In genomic region chr11:101674106-101674505, GRCm38 (mm10) we compare ENCODE assay signal across 24 mouse cellular contexts. TPM values are rescaled to one million over a fixed set of nuclear protein-coding genes. Genes with fewer than 3 reads are reported as not detected.
DNase-seq lines count a peak whose midpoint lies in the region; ATAC-seq and TF ChIP-seq lines count a peak whose summit lies in the region.
"Had no signal": no experiment of that assay in that cellular context is flagged by ENCODE, and none has a peak within 500 bp of the region (broad histone marks: within the 10 kb centered on the region; RNA-seq: fewer than 3 reads in every experiment).

No protein-coding gene starts in this region.

- no peak for ATAC-seq in heart, postnatal 0 days (ENCODE audit: insufficient read depth, low read depth)
- no peak for ATAC-seq in hindbrain, embryonic 11.5 days (ENCODE audit: low FRiP score)
- ATAC-seq: forebrain, embryonic 14.5 days; liver, embryonic 12.5 days; midbrain, embryonic 16.5 days had no signal

- H3K27me3 ChIP-seq in heart, adult 2 months (ENCODE audit: control insufficient read depth, insufficient read depth, low read length), result no peaks in the 10 kb centered on the region
- H3K27me3 ChIP-seq in heart, postnatal 0 days (ENCODE audit: control insufficient read depth, insufficient read depth, low read length), result no peaks in the 10 kb centered on the region
- no peaks in the 10 kb centered on the region for H3K27me3 ChIP-seq in hindbrain, embryonic 11.5 days (ENCODE audit: control insufficient read depth, insufficient read depth, low read length)
- H3K27me3 ChIP-seq: hindbrain, embryonic 15.5 days; liver, embryonic 12.5 days; neural tube, embryonic 13.5 days had no signal

- peak overlapping the region; percentile 87 for H3K27ac ChIP-seq in heart, adult 2 months
- 0 out of 2 replicates have a peak overlapping the region, but pooled peaks have one; percentile 58 for H3K27ac ChIP-seq in heart, postnatal 0 days (ENCODE audit: low read depth)
- H3K27ac ChIP-seq in hindbrain, embryonic 11.5 days (ENCODE audit: low read depth, low read length), result no peak overlapping the region
- H3K27ac ChIP-seq: hindbrain, embryonic 15.5 days; neural tube, embryonic 13.5 days had no signal

- TF ChIP-seq EP300 in heart, adult 2 months (IDR thresholded peaks at IDR 0.05; ENCODE audit: insufficient read depth, low read depth, low read length), result no peak
- no peak for TF ChIP-seq EP300 in heart, postnatal 0 days (IDR thresholded peaks at IDR 0.05; ENCODE audit: low read depth)

- no peaks in the 10 kb centered on the region for H3K79me2 ChIP-seq in heart, adult 2 months (replicated peaks; ENCODE audit: control insufficient read depth, insufficient read depth, low read length)

- no peaks in the 10 kb centered on the region for H3K9me3 ChIP-seq in heart, postnatal 0 days (replicated peaks; ENCODE audit: control insufficient read depth, low read length)
- H3K9me3 ChIP-seq in hindbrain, embryonic 11.5 days (ENCODE audit: control insufficient read depth, low read length), result no peaks in the 10 kb centered on the region
- H3K9me3 ChIP-seq: hindbrain, embryonic 15.5 days; liver, embryonic 12.5 days; midbrain, embryonic 10.5 days; neural tube, embryonic 13.5 days had no signal

- TF ChIP-seq POLR2A in heart, adult 2 months (IDR thresholded peaks at IDR 0.05; ENCODE audit: insufficient read depth, low read depth, low read length), result no peak

- no peak for TF ChIP-seq CTCF in heart, adult 2 months (IDR thresholded peaks at IDR 0.05)
- TF ChIP-seq CTCF in heart, postnatal 0 days (IDR thresholded peaks at IDR 0.05; ENCODE audit: low read depth), result no peak

- no peak for DNase-seq in heart, adult 2 months
- DNase-seq in heart, postnatal 25 days (ENCODE audit: low spot score), result no peak
- no peak for DNase-seq in heart, postnatal 0 days (ENCODE audit: low spot score)
- no peak for DNase-seq in heart, adult 18-20 months
- peak; percentile 35 for DNase-seq in lung, postnatal 36 days
- DNase-seq in lung, postnatal 14 days, result no peak
- no peak for DNase-seq in hindbrain, embryonic 11.5 days (ENCODE audit: low spot score)
- DNase-seq: adrenal gland, postnatal 14 days; cerebellum, adult 8-10 months; cerebellum, postnatal 36 days; gastrocnemius, postnatal 25 days; kidney, adult 9 months; kidney, postnatal 36 days; layer of hippocampus, postnatal 36 days; lung, adult 18-20 months; retina, postnatal 1 day; right cerebral cortex, postnatal 25 days had no signal

- H3K4me2 ChIP-seq in heart, postnatal 0 days (ENCODE audit: low read depth, low read length), result no peak overlapping the region
- H3K4me2 ChIP-seq in hindbrain, embryonic 11.5 days (replicated peaks; ENCODE audit: low read depth, low read length), result no peak overlapping the region
- H3K4me2 ChIP-seq: hindbrain, embryonic 15.5 days; neural tube, embryonic 13.5 days had no signal

- no peak overlapping the region for H3K4me3 ChIP-seq in heart, adult 2 months
- H3K4me3 ChIP-seq in heart, postnatal 0 days (ENCODE audit: low read depth, low read length), result no peak overlapping the region
- H3K4me3 ChIP-seq in hindbrain, embryonic 11.5 days (ENCODE audit: low read depth, low read length), result no peak overlapping the region
- H3K4me3 ChIP-seq: hindbrain, embryonic 15.5 days; liver, embryonic 12.5 days; midbrain, embryonic 10.5 days; myocyte; neural tube, embryonic 13.5 days had no signal

- peaks cover 9% of the 10 kb centered on the region for H3K4me1 ChIP-seq in heart, adult 2 months (ENCODE audit: control insufficient read depth, insufficient read depth, low read length)
- peaks cover 16% of the 10 kb centered on the region; the same call in 1 of the 2 replicates for H3K4me1 ChIP-seq in heart, postnatal 0 days (ENCODE audit: control insufficient read depth, insufficient read depth)
- no peaks in the 10 kb centered on the region for H3K4me1 ChIP-seq in hindbrain, embryonic 11.5 days (replicated peaks; ENCODE audit: control insufficient read depth, insufficient read depth, low read length)

- H3K36me3 ChIP-seq in heart, adult 2 months (ENCODE audit: control insufficient read depth, insufficient read depth, low read length), result no peaks in the 10 kb centered on the region
- H3K36me3 ChIP-seq in heart, postnatal 0 days (replicated peaks; ENCODE audit: control insufficient read depth, insufficient read depth, low read length), result no peaks in the 10 kb centered on the region
- H3K36me3 ChIP-seq in hindbrain, embryonic 11.5 days (ENCODE audit: control insufficient read depth, insufficient read depth, low read length), result no peaks in the 10 kb centered on the region
- H3K36me3 ChIP-seq: hindbrain, embryonic 15.5 days; liver, embryonic 12.5 days; midbrain, embryonic 10.5 days; neural tube, embryonic 13.5 days had no signal

- 97% methylated on average over 5 of the region's 5 CpGs for WGBS in heart, adult 2 months
- WGBS in heart, postnatal 0 days, result 91% methylated on average over 5 of the region's 5 CpGs
- 80% methylated on average over 5 of the region's 5 CpGs for WGBS in hindbrain, embryonic 11.5 days

- intact Hi-C loops in heart, adult 2 months (cut with DNase I), result no loop called here
- intact Hi-C loops in heart, postnatal 25 days (cut with DNase I), result loop anchor here (10.0 kb wide), 1 partner anchor 371 kb away; the partner anchor contains the start of gene Cd300lg

- no peak overlapping the region for H3K9ac ChIP-seq in heart, adult 2 months (ENCODE audit: low read depth, low read length)
- no peak overlapping the region for H3K9ac ChIP-seq in heart, postnatal 0 days (replicated peaks; ENCODE audit: low read depth, low read length)
- H3K9ac ChIP-seq in hindbrain, embryonic 11.5 days (ENCODE audit: low read depth, low read length), result no peak overlapping the region
- H3K9ac ChIP-seq: hindbrain, embryonic 15.5 days; neural tube, embryonic 13.5 days had no signal

RNA-seq across cellular contexts. Expression of gene Arl4d, which starts 8.8 kb away (rescaled TPM):
- total RNA-seq in heart, adult 2 months (2021), result 10 to 100 TPM; 18.9 to 23.5 TPM
- polyA plus RNA-seq in heart, adult 2 months (2012; rRNA removed), result 23.4 and 27.8 TPM in 2 replicates
- total RNA-seq in heart, postnatal 25 days (2021), result 10 to 100 TPM; 21.6 to 31.0 TPM
- 8.1 and 12.2 TPM in 2 replicates for total RNA-seq in heart, postnatal 0 days (2014; rRNA removed; ENCODE audit: low replicate concordance)
- 9.9 and 11.3 TPM in 2 replicates for polyA plus RNA-seq in heart, postnatal 0 days (2015; fragmentation: Nextera tagmentation; extraction: Ambion mirVana)
- 10 to 100 TPM; 19.6 to 22.5 TPM for total RNA-seq in heart, adult 18-20 months (2021)
- 14.1 and 14.2 TPM in 2 replicates for polyA plus RNA-seq in hindbrain, embryonic 11.5 days (2014; fragmentation: Nextera tagmentation; extraction: Ambion mirVana)

RNA-seq across cellular contexts. Expression of gene Rdm1, which starts 47.1 kb away (rescaled TPM):
- total RNA-seq in heart, adult 2 months (2021), result 10 to 100 TPM; 45.6 to 49.5 TPM
- 42.3 and 49.8 TPM in 2 replicates for polyA plus RNA-seq in heart, adult 2 months (2012; rRNA removed)
- total RNA-seq in heart, postnatal 25 days (2021), result 10 to 100 TPM; 39.1 to 39.3 TPM
- total RNA-seq in heart, postnatal 0 days (2014; rRNA removed; ENCODE audit: low replicate concordance), result 44.1 and 44.5 TPM in 2 replicates
- polyA plus RNA-seq in heart, postnatal 0 days (2015; fragmentation: Nextera tagmentation; extraction: Ambion mirVana), result 38.1 and 40.4 TPM in 2 replicates
- 10 to 100 TPM; 43.7 to 52.3 TPM for total RNA-seq in heart, adult 18-20 months (2021)
- polyA plus RNA-seq in hindbrain, embryonic 11.5 days (2014; fragmentation: Nextera tagmentation; extraction: Ambion mirVana), result 34.5 and 35.5 TPM in 2 replicates

RNA-seq across cellular contexts. Expression of gene Dhx8, which starts 58.6 kb away (rescaled TPM):
- 10 to 100 TPM; 16.0 to 17.1 TPM for total RNA-seq in heart, adult 2 months (2021)
- polyA plus RNA-seq in heart, adult 2 months (2012; rRNA removed), result 7.2 and 10.7 TPM in 2 replicates
- total RNA-seq in heart, postnatal 25 days (2021), result 10 to 100 TPM; 14.2 to 16.4 TPM
- total RNA-seq in heart, postnatal 0 days (2014; rRNA removed; ENCODE audit: low replicate concordance), result 12.4 and 13.5 TPM in 2 replicates
- 12.6 and 13.1 TPM in 2 replicates for polyA plus RNA-seq in heart, postnatal 0 days (2015; fragmentation: Nextera tagmentation; extraction: Ambion mirVana)
- total RNA-seq in heart, adult 18-20 months (2021), result 10 to 100 TPM; 16.4 to 17.2 TPM
- 37.0 and 39.9 TPM in 2 replicates for polyA plus RNA-seq in hindbrain, embryonic 11.5 days (2014; fragmentation: Nextera tagmentation; extraction: Ambion mirVana)
